Mouse (Mus musculus): ENCODE measurements around the gene Adamtsl2.

DNA sequence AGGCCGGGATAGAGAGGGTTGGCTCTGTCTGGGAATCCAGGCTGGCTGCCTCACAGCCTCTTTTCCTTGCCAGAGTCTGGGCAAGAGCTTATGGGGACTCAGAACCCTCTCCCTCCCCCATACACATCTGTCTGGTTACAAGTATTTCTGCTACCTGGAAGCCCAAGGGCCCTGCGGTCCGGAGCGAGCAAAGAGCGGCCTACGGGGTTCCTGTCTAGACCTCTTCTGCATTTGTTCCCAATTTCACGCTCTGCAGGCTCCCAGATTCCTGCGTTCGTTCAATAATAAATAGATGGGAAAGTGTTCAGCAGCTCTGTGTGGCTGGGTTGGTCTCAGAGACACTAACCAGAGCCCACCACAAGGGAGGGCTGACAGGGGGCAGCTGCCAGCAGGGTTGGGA, 43.4 kb downstream of the Adamtsl2 start:
- TF ChIP-seq POLR2A (IDR thresholded peaks at IDR 0.05; ENCODE audit: insufficient read depth, low read depth, low read length) = no peak
- no peak for TF ChIP-seq EP300 (IDR thresholded peaks at IDR 0.05; ENCODE audit: insufficient read depth, low read depth, low read length)
